Mouse (Mus musculus) CH12.LX (cell line): ENCODE data around the gene Tssk6. TPM values are rescaled to one million over a fixed set of nuclear protein-coding genes. Genes with fewer than 3 reads are reported as not detected.

Experiments used
- DNase-seq: peaks from one replicate; pipeline ENCODE4 v3.0.0-alpha.2; 2013; ENCODE audit errors: extremely low read depth
- H3K27ac ChIP-seq: 2 replicates; pipeline ENCODE4 v1.5.1; 2012; ENCODE audit warnings: low read depth, mild to moderate bottlenecking, control low read depth, moderate library complexity; ENCODE audit not compliant: insufficient read depth
- H3K27me3 ChIP-seq: replicated peaks from 2 replicates; pipeline ENCODE3; 2012; ENCODE audit warnings: inconsistent platforms
- H3K36me3 ChIP-seq, 2 experiments: replicated peaks in 1 of 2; 2 replicates each; pipeline versions ENCODE3 to v1.6.1; 2012; ENCODE audit warnings: inconsistent platforms in 1 of 2, low read length in 1 of 2, mild to moderate bottlenecking in 1 of 2, mixed read lengths in 1 of 2, moderate library complexity in 1 of 2; ENCODE audit not compliant: control insufficient read depth in 1 of 2, insufficient read depth in 1 of 2
- H3K4me1 ChIP-seq, 2 experiments: 2 replicates each; pipeline ENCODE4 v1.6.1; 2012; ENCODE audit warnings: inconsistent platforms in 1 of 2, moderate library complexity in 1 of 2; ENCODE audit not compliant: insufficient read depth in 2 of 2, control insufficient read depth in 1 of 2
- H3K4me2 ChIP-seq: 2 replicates; pipeline ENCODE4 v1.6.1; 2012; ENCODE audit warnings: low read depth, mild to moderate bottlenecking, control low read depth; ENCODE audit not compliant: poor library complexity, insufficient read depth, severe bottlenecking
- H3K4me3 ChIP-seq, 3 experiments: fragments of 150-350 bp in 1 of 3; sonication (generic) in 1 of 3; replicated peaks in 1 of 3; 2 replicates each; pipeline versions ENCODE3 to v1.5.1; 2011 to 2012; ENCODE audit warnings: low read depth in 2 of 3, low read length in 2 of 3, mild to moderate bottlenecking in 2 of 3, moderate library complexity in 2 of 3, control low read depth in 1 of 3, improper control_type of control experiment in 1 of 3, inconsistent platforms in 1 of 3, mixed read lengths in 1 of 3; ENCODE audit not compliant: poor library complexity in 1 of 3
- H3K79me2 ChIP-seq: replicated peaks from 2 replicates; pipeline ENCODE4 v1.6.1; 2012; ENCODE audit warnings: mild to moderate bottlenecking, moderate library complexity; ENCODE audit not compliant: control insufficient read depth, poor library complexity, insufficient read depth, severe bottlenecking; ENCODE audit errors: extremely low read depth
- H3K9ac ChIP-seq: 2 replicates; pipeline ENCODE4 v1.6.1; 2012; ENCODE audit warnings: low read depth, mild to moderate bottlenecking, control low read depth, moderate library complexity; ENCODE audit not compliant: insufficient read depth
- H3K9me3 ChIP-seq: replicated peaks from 2 replicates; pipeline ENCODE3; 2012; ENCODE audit warnings: low read length, inconsistent platforms, mixed read lengths
- BHLHE40 ChIP-seq: IDR thresholded peaks from 2 replicates; pipeline ENCODE4 v1.6.1; 2011; ENCODE audit warnings: mild to moderate bottlenecking, low read depth, low read length, improper control_type of control experiment
- ELF1 ChIP-seq: IDR thresholded peaks from 2 replicates; pipeline ENCODE4 v1.6.1; 2014; ENCODE audit warnings: low read depth, mild to moderate bottlenecking, inconsistent platforms, low read length, improper control_type of control experiment
- EP300 ChIP-seq: IDR thresholded peaks from 2 replicates; pipeline ENCODE4 v1.6.1; 2011; ENCODE audit warnings: low read length, improper control_type of control experiment
- ETS1 ChIP-seq: conservative IDR thresholded peaks from 2 replicates; pipeline ENCODE4 v1.6.1; 2012; ENCODE audit warnings: low read depth, mild to moderate bottlenecking, inconsistent platforms, low read length, improper control_type of control experiment, moderate library complexity
- GABPA ChIP-seq: IDR thresholded peaks from 2 replicates; pipeline ENCODE4 v1.6.1; 2012; ENCODE audit warnings: low read depth, low read length, improper control_type of control experiment, inconsistent platforms; ENCODE audit not compliant: insufficient replicate concordance
- HCFC1 ChIP-seq: IDR thresholded peaks from 2 replicates; pipeline ENCODE4 v1.6.1; 2012; ENCODE audit warnings: low read depth, mild to moderate bottlenecking, inconsistent platforms, low read length, improper control_type of control experiment
- IRF4 ChIP-seq: IDR thresholded peaks from 2 replicates; pipeline ENCODE4 v1.6.1; 2014; ENCODE audit warnings: low read depth, mild to moderate bottlenecking, inconsistent platforms, low read length, improper control_type of control experiment
- JUN ChIP-seq: IDR thresholded peaks from 2 replicates; pipeline ENCODE4 v1.6.1; 2011; ENCODE audit warnings: low read depth, mild to moderate bottlenecking, low read length, improper control_type of control experiment, moderate library complexity; ENCODE audit not compliant: insufficient read depth
- KAT2A ChIP-seq: IDR thresholded peaks from 2 replicates; pipeline ENCODE4 v1.6.1; 2012; ENCODE audit warnings: low read length, improper control_type of control experiment, inconsistent platforms; ENCODE audit not compliant: insufficient replicate concordance
- MAX ChIP-seq: IDR thresholded peaks from 2 replicates; pipeline ENCODE4 v1.6.1; 2011; ENCODE audit warnings: low read length, improper control_type of control experiment
- MAZ ChIP-seq: IDR thresholded peaks from 2 replicates; pipeline ENCODE4 v1.6.1; 2012; ENCODE audit warnings: low read depth, mild to moderate bottlenecking, inconsistent platforms, low read length, improper control_type of control experiment, moderate library complexity
- MEF2A ChIP-seq: IDR thresholded peaks from 2 replicates; pipeline ENCODE4 v1.6.1; 2014; ENCODE audit warnings: low read depth, mild to moderate bottlenecking, inconsistent platforms, low read length, improper control_type of control experiment, borderline replicate concordance
- MXI1 ChIP-seq: IDR thresholded peaks from 2 replicates; pipeline ENCODE4 v1.6.1; 2011; ENCODE audit warnings: mild to moderate bottlenecking, low read depth, low read length, improper control_type of control experiment
- PAX5 ChIP-seq: IDR thresholded peaks from 2 replicates; pipeline ENCODE4 v1.6.1; 2012; ENCODE audit warnings: low read length, inconsistent platforms, mixed read lengths
- RAD21 ChIP-seq: IDR thresholded peaks from 2 replicates; pipeline ENCODE4 v1.6.1; 2011; ENCODE audit warnings: low read depth, mild to moderate bottlenecking, low read length, improper control_type of control experiment, moderate library complexity
- RCOR1 ChIP-seq: conservative IDR thresholded peaks from 2 replicates; pipeline ENCODE4 v1.6.1; 2012; ENCODE audit warnings: low read depth, mild to moderate bottlenecking, inconsistent platforms, low read length, improper control_type of control experiment
- SIN3A ChIP-seq: IDR thresholded peaks from 2 replicates; pipeline ENCODE4 v1.6.1; 2012; ENCODE audit warnings: low read length, improper control_type of control experiment, inconsistent platforms
- TBP ChIP-seq: conservative IDR thresholded peaks from 2 replicates; pipeline ENCODE4 v1.6.1; 2011; ENCODE audit warnings: low read depth, low read length, improper control_type of control experiment
- TCF12 ChIP-seq: IDR thresholded peaks from 2 replicates; pipeline ENCODE4 v1.6.1; 2014; ENCODE audit warnings: low read depth, mild to moderate bottlenecking, inconsistent platforms, low read length, improper control_type of control experiment
- USF2 ChIP-seq: conservative IDR thresholded peaks from 2 replicates; pipeline ENCODE4 v1.6.1; 2011; ENCODE audit warnings: low read depth, low read length, improper control_type of control experiment
- ZKSCAN1 ChIP-seq: IDR thresholded peaks from 2 replicates; pipeline ENCODE4 v1.6.1; 2012; ENCODE audit warnings: low read depth, inconsistent platforms, low read length, improper control_type of control experiment, borderline replicate concordance
- ZNF384 ChIP-seq: IDR thresholded peaks from 2 replicates; pipeline ENCODE4 v1.6.1; 2012; ENCODE audit warnings: low read depth, low read length, improper control_type of control experiment, inconsistent platforms
- dilution Hi-C: fragments of 300-500 bp; cut with MboI; formaldehyde crosslinking; loops from 2 replicates; pipeline ENCODE4 v1.14.3; 2020; ENCODE audit warnings: low sequenced_read_pairs; ENCODE audit not compliant: extremely low pct_unique_long_range_greater_than_20kb, extremely low pct_ligation_motif_present
- in situ Hi-C: fragments of 300-500 bp; cut with MboI; formaldehyde crosslinking; loops from 3 replicates; pipeline ENCODE4 v1.14.3; 2019; ENCODE audit warnings: low sequenced_read_pairs, low pct_ligation_motif_present, low pct_unique_long_range_greater_than_20kb, mixed read lengths
- polyA plus RNA-seq: library from polyadenylated mRNA; unstranded; fragments of >175 nt; gene quantifications from 2 replicates; pipeline ENCODE4 v1.2.1, GENCODE M21; 2012; ENCODE audit warnings: low read depth; ENCODE audit not compliant: insufficient read length
- total RNA-seq, 2 experiments: library from RNA; depleted of rRNA; stranded (reverse); fragments of 300-350 nt in 1 of 2; fragments of >200 nt in 1 of 2; gene quantifications; 2 replicates each; pipeline ENCODE4 v1.2.3; 2012 to 2014

Gene Tssk6
- total and polyA plus RNA-seq, 3 experiments = 0.44 to 1.8 (median 1.7) TPM

GRCm38 (mm10) chr8:69877396-69877795 lies 24.6 kb upstream of the Tssk6 start:
- no peak for DNase-seq
- peaks cover 21% of the 10 kb centered on the region for H3K9me3 ChIP-seq
- H3K4me1 ChIP-seq = no peaks in the 10 kb centered on the region
- peaks cover 0 to 15% of the 10 kb centered on the region in 2 experiments for H3K36me3 ChIP-seq
- no peak overlapping the region for H3K4me2 ChIP-seq
- dilution Hi-C loops (no loop called here), in situ Hi-C loops (no loop called here)
- H3K27ac ChIP-seq = no peak overlapping the region
- no peak overlapping the region for H3K9ac ChIP-seq
- no peak overlapping the region for H3K4me3 ChIP-seq
- H3K79me2 ChIP-seq = no peaks in the 10 kb centered on the region
- H3K27me3 ChIP-seq = no peaks in the 10 kb centered on the region
- no peak for TF ChIP-seq ZKSCAN1
- TF ChIP-seq TBP = no peak
- no peak for TF ChIP-seq RAD21
- no peak for TF ChIP-seq RCOR1
- TF ChIP-seq KAT2A = no peak
- no peak for TF ChIP-seq USF2
- no peak for TF ChIP-seq MAX
- no peak for TF ChIP-seq GABPA
- no peak for TF ChIP-seq TCF12
- no peak for TF ChIP-seq ETS1
- TF ChIP-seq BHLHE40 = no peak
- no peak for TF ChIP-seq ZNF384
- no peak for TF ChIP-seq SIN3A
- TF ChIP-seq JUN = no peak

GRCm38 (mm10) chr8:69877992-69878391 lies 24.0 kb upstream of the Tssk6 start:
- dilution Hi-C loops (no loop called here), in situ Hi-C loops (no loop called here)
- no peaks in the 10 kb centered on the region for H3K4me1 ChIP-seq

More at GRCm38 (mm10) chr8:69877992-69878391, 24.0 kb upstream of the Tssk6 start:
- no peaks in the 10 kb centered on the region for H3K79me2 ChIP-seq
- no peak overlapping the region for H3K4me3 ChIP-seq
- H3K27me3 ChIP-seq = no peaks in the 10 kb centered on the region
- no peak overlapping the region for H3K9ac ChIP-seq
- no peak for TF ChIP-seq TCF12
- no peak for TF ChIP-seq MAX
- TF ChIP-seq PAX5 = no peak
- TF ChIP-seq MAZ = no peak
- no peak for TF ChIP-seq HCFC1
- TF ChIP-seq USF2 = no peak
- TF ChIP-seq ELF1 = no peak
- no peak for TF ChIP-seq EP300
- no peak for TF ChIP-seq KAT2A
- no peak for TF ChIP-seq ETS1
- TF ChIP-seq SIN3A = no peak
- TF ChIP-seq MXI1 = no peak
- no peak for TF ChIP-seq IRF4
- no peak for TF ChIP-seq MEF2A
- H3K27ac ChIP-seq = no peak overlapping the region
- no peak overlapping the region for H3K4me2 ChIP-seq
- H3K36me3 ChIP-seq = peaks cover 0 to 20% of the 10 kb centered on the region in 2 experiments
- peaks cover 27% of the 10 kb centered on the region for H3K9me3 ChIP-seq
- no peak for DNase-seq
